Mouse (Mus musculus) neural tube, embryonic 12.5 days (tissue): ENCODE data around the gene Bhlhe23. TPM values are rescaled to one million over a fixed set of nuclear protein-coding genes. Genes with fewer than 3 reads are reported as not detected.

Experiments used
- ATAC-seq: fragments of 200-750 bp; cut with Nextera tagmentation; 2 replicates; pipeline ENCODE4 v1.8.0; 2017; ENCODE audit warnings: low read depth, mild to moderate bottlenecking, moderate TSS enrichment, moderate library complexity; ENCODE audit not compliant: low FRiP score
- H3K27ac ChIP-seq: fragments of 300-500 bp; sonication (generic); 2 replicates; pipeline ENCODE4 v1.5.1; 2016
- H3K27me3 ChIP-seq: fragments of 300-500 bp; sonication (generic); replicated peaks from 2 replicates; pipeline ENCODE4 v1.6.1; 2016; ENCODE audit warnings: mild to moderate bottlenecking
- H3K36me3 ChIP-seq: fragments of 300-500 bp; sonication (generic); 2 replicates; pipeline ENCODE4 v1.6.1; 2016; ENCODE audit warnings: mild to moderate bottlenecking
- H3K4me1 ChIP-seq: fragments of 300-500 bp; sonication (generic); 2 replicates; pipeline ENCODE4 v1.6.1; 2016
- H3K4me2 ChIP-seq: fragments of 300-500 bp; sonication (generic); replicated peaks from 2 replicates; pipeline ENCODE4 v1.6.1; 2016; ENCODE audit warnings: mild to moderate bottlenecking
- H3K4me3 ChIP-seq: fragments of 300-500 bp; sonication (generic); 2 replicates; pipeline ENCODE4 v1.5.1; 2016
- H3K9ac ChIP-seq: fragments of 300-500 bp; sonication (generic); 2 replicates; pipeline ENCODE4 v1.6.1; 2016; ENCODE audit warnings: mild to moderate bottlenecking
- H3K9me3 ChIP-seq: fragments of 300-500 bp; sonication (generic); 2 replicates; pipeline ENCODE4 v1.6.1; 2016; ENCODE audit warnings: mild to moderate bottlenecking
- WGBS: fragments of 180-500 bp; shearing (Covaris S2); methylation state at CpG from one replicate; pipeline ENCODE4 v1.1.7; 2016; 5-methylcytosine and 5-hydroxymethylcytosine counted together
- polyA plus RNA-seq: library from polyadenylated mRNA; unstranded; fragments of >200 nt; fragmentation: Nextera tagmentation; extraction: Ambion mirVana; gene quantifications from 2 replicates; pipeline ENCODE4 v1.2.1, GENCODE M21; 2016

The Bhlhe23 gene
- polyA plus RNA-seq, 1 experiment from 2014 or later = 8.2 TPM

DNA sequence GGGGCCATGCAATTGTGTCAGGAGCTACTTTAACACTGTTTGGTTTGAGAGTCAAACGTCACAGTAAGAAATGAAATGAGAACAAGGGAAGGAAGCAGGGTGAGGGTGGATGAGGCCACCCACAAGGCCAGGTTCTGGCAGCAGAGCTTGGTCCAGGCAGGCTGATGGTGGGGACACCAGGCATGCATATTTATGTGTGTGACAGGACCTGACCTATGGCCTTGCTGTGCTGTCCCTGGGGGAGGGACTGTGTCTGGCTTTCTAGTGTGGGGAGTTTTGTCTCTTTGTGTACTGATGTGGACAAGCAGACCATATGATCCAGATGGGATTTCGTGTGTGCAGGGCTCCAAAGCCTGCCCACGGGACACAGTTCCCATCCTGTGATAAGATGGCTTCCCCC is 18.9 kb upstream of the Bhlhe23 start:
- no peak overlapping the region for H3K4me2 ChIP-seq
- peaks cover 10% of the 10 kb centered on the region for H3K4me1 ChIP-seq
- no peak overlapping the region for H3K27ac ChIP-seq
- ATAC-seq = no peak
- WGBS = 52% methylated on average over 3 of the region's 3 CpGs
- no peak overlapping the region for H3K4me3 ChIP-seq
- no peak overlapping the region for H3K9ac ChIP-seq
- H3K9me3 ChIP-seq = no peaks in the 10 kb centered on the region
- no peaks in the 10 kb centered on the region for H3K27me3 ChIP-seq
- no peaks in the 10 kb centered on the region for H3K36me3 ChIP-seq

DNA sequence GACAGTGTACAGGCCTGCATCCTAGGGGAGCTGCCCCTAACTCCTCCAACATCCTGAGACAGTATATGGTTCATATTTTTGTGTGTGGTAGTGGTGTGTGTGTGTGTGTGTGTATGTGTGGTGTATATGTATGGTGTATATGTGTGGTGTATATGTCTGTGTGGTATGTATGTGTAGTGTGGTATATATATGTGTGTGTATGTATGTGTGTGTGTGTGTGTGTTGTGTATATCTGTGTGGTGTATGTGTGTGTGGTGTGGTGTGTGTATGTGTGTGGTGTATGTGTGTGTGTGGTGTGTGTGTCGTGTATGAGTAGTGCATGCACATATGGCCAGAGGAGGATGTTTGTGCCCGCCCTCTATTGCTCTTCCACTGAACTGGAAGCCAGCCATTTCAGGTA is 17.7 kb upstream of the Bhlhe23 start:
- Histone ChIP-seq H3K9me3 (no peaks in the 10 kb centered on the region), H3K27ac (no peak overlapping the region), H3K4me3 (no peak overlapping the region), H3K4me1 (peaks cover 10% of the 10 kb centered on the region), H3K27me3 (0 out of 2 replicates have a peak, but pooled peaks cover 7% of the 10 kb centered on the region), H3K36me3 (no peaks in the 10 kb centered on the region), H3K9ac (no peak overlapping the region), H3K4me2 (no peak overlapping the region)
- no peak for ATAC-seq
- WGBS = 86% methylated on average over 2 of the region's 2 CpGs

DNA sequence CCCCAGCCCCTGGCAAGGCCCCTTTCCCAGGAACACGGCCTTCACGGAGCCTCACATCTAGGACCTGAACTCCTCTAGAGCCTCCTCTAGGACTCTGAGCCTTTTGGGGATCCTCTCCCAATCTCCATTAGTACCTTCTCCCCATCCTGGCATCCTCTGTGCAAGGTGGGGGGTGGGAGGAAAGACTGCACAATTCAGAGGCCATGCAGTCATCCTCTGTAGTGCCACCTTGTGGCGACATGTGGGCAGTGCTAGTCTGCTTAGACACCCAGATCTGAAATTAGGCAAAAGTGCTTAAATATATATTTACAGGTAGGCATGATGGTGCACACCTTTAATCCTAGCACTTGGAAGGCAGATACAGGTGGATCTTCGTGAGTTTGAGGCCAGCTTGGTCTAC is 15.0 kb upstream of the Bhlhe23 start:
- Histone ChIP-seq H3K4me1 (peaks cover 10% of the 10 kb centered on the region), H3K27me3 (0 out of 2 replicates have a peak, but pooled peaks cover 9% of the 10 kb centered on the region), H3K9me3 (no peaks in the 10 kb centered on the region), H3K36me3 (no peaks in the 10 kb centered on the region), H3K4me2 (no peak overlapping the region), H3K4me3 (no peak overlapping the region), H3K9ac (no peak overlapping the region), H3K27ac (no peak overlapping the region)
- no peak for ATAC-seq
- 46% methylated on average over 4 of the region's 4 CpGs for WGBS

DNA sequence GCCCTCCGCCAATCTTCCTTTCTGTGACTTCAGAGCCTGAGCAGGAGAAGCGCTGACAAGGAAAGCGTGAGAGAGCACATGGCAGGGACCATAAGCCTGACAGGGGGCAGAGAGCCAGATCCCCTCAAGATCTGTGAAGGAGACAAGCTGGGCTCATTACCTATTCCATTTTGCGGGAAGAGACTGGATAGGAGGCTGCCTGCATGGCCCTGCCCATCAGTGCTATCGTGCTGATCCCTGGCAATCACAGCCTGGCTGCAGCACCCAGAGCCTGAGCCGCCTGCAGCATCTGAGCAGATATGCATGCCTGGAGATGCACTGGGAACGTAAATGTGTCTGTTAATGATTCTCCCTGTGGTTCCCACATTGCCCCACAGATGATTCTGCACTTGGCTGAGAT is 12.1 kb upstream of the Bhlhe23 start:
- Histone ChIP-seq H3K27me3 (0 out of 2 replicates have a peak, but pooled peaks cover 9% of the 10 kb centered on the region), H3K36me3 (no peaks in the 10 kb centered on the region), H3K9me3 (no peaks in the 10 kb centered on the region), H3K4me3 (no peak overlapping the region), H3K4me1 (no peaks in the 10 kb centered on the region), H3K4me2 (no peak overlapping the region), H3K9ac (no peak overlapping the region), H3K27ac (no peak overlapping the region)
- ATAC-seq = no peak
- WGBS = 23% methylated on average over 6 of the region's 7 CpGs

DNA sequence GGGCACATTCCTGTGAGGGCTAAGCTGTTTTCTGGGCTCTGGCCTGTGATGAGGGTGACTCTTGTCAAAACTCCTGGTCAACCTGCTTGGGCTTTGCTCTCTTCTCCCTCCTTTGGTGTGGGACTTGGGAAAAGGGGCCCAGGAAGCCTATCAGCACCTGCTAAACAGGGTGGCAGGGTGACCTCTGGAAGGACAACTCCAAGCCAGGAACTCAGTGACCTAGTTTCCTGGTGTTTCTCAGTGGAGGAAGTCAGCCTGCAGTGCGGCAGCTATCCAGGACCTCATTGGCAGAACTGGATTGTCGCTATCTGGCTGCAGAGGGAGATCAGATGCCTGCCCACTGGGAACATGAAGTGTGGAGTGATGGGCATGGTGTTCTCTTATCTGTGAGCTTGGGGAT is 11.7 kb upstream of the Bhlhe23 start:
- Histone ChIP-seq H3K36me3 (no peaks in the 10 kb centered on the region), H3K4me1 (no peaks in the 10 kb centered on the region), H3K9me3 (no peaks in the 10 kb centered on the region), H3K27ac (no peak overlapping the region), H3K27me3 (0 out of 2 replicates have a peak, but pooled peaks cover 9% of the 10 kb centered on the region), H3K4me3 (no peak overlapping the region), H3K4me2 (no peak overlapping the region), H3K9ac (no peak overlapping the region)
- WGBS = 48% methylated on average over 2 of the region's 2 CpGs
- ATAC-seq = no peak

DNA sequence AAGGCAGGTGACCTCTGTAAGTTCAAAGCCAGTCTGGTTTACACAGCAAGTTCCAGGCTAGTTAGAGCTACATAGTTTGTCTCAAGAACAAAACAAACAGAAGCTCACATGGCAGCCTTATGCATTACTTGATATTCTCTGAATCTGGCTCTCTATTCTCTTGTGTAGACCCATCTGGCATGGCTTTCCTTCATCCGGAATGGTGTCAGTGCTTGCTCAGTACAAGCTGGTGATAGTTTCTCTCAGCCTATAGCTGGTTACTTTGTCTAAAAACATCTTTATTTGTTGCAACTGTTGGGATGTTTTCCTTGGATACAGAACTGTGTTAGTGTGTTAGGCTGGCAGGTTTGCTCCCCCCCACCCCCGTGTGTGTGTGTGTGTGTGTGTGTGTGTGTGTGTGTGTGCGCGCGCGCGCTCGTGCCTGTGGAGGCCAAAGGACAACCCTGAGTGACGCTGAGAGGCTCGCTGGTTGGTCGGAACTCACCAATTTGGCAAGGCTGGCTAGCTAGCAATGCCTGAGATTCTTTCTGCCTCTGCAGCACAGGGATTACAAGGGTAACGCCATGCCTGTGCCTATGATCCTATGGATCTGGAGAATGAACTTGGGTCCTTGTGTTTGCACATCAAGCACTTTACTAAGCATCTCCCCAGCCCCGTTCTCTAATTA is 11.0 kb upstream of the Bhlhe23 start:
- Histone ChIP-seq H3K4me3 (no peak overlapping the region), H3K4me2 (no peak overlapping the region), H3K27me3 (0 out of 2 replicates have a peak, but pooled peaks cover 9% of the 10 kb centered on the region), H3K27ac (no peak overlapping the region), H3K36me3 (no peaks in the 10 kb centered on the region), H3K9ac (no peak overlapping the region), H3K4me1 (no peaks in the 10 kb centered on the region), H3K9me3 (no peaks in the 10 kb centered on the region)
- ATAC-seq = no peak
- 82% methylated on average over 13 of the region's 13 CpGs for WGBS

DNA sequence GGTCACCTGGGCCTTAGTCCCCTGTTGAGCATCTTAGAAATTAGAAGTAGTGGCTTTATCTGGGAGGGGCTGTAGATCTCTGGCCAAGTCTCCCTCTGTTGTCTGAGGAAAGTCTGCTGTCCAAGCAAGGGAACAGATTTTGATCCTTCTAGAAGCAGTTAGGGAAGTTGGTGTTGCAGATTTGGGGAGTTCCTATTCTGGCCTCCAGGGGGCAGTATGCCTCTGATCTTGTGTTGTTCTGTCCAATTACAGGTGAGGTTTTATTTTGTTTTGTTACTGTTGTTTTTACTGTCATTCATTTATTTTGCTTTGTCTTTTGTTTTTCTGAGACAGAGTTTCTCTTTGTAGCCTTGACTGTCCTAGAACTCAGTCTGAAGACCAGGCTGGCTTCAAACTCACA is 10.0 kb upstream of the Bhlhe23 start:
- Histone ChIP-seq H3K27me3 (0 out of 2 replicates have a peak, but pooled peaks cover 9% of the 10 kb centered on the region), H3K9me3 (no peaks in the 10 kb centered on the region), H3K36me3 (no peaks in the 10 kb centered on the region), H3K4me3 (no peak overlapping the region), H3K4me1 (no peaks in the 10 kb centered on the region), H3K9ac (no peak overlapping the region), H3K4me2 (no peak overlapping the region), H3K27ac (no peak overlapping the region)
- no peak for ATAC-seq

DNA sequence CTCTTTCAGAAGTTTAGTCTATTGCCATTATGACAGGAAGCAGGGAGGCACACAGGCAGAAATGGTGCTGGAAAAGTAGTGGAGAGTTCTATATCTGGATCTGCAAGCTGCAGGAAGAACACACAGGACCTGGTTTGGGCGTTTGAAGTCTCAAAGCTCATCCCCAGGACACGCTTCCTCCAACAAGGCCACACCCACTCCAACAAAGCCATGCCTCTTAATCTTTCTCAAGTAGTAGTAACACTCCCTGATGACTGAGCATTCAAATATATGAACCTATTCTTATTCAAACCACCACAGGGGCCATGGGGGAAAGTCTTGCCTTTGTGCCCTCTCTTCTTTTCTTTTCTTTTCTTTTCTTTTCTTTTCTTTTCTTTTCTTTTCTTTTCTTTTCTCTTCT is 3.6 kb upstream of the Bhlhe23 start:
- peaks cover 49% of the 10 kb centered on the region for H3K27me3 ChIP-seq
- H3K4me1 ChIP-seq = peaks cover 13% of the 10 kb centered on the region
- no peaks in the 10 kb centered on the region for H3K36me3 ChIP-seq
- no peaks in the 10 kb centered on the region for H3K9me3 ChIP-seq
- no peak overlapping the region for H3K27ac ChIP-seq
- WGBS = 9% methylated on average over 2 of the region's 2 CpGs
- no peak for ATAC-seq
- H3K4me2 ChIP-seq = no peak overlapping the region
- H3K9ac ChIP-seq = no peak overlapping the region
- no peak overlapping the region for H3K4me3 ChIP-seq

DNA sequence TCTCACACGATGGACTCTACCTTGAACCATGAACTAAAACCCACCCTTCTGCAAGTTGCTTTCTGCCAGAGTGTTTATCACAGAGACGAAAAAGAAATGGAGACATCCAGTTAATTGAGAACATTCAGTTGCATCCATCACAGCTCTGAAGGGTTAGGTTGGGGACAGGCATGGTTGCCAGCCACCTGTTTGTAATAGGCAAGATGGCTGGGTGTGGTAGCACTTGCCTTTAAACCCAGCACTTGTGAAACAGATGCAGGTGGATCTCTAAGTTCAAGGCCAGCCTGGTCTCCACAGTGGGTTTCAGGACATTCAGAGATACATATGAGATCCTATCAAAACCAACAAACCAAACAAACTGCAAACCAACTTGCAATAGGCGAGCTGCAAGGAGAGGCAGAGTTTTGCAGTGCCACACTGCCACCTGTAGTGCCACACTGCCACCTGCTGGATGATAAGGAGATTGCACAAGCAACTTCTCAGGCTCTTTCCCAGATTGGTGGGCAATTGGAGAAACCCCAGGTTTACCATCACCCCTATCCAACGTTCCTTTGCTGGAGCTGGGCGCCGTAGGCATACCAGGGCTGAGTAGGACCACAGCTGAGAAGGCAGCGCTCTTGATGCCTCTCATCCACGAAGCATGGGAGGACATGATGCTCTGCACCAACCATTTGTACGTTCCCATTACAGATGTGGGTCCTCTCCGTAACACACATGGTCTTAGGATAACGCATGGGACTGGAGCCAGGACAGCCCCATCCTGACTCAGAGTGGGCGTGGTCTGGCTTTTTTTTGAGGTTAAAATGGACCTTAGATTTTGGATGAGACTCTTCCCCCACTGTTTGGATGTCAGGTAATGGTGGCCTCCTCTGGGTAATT is 2.8 kb upstream of the Bhlhe23 start:
- 22% methylated on average over 12 of the region's 12 CpGs for WGBS
- H3K4me2 ChIP-seq = no peak overlapping the region
- peak; percentile 41; the same call in 1 of the 2 replicates for ATAC-seq
- H3K4me1 ChIP-seq = peaks cover 13% of the 10 kb centered on the region
- H3K9ac ChIP-seq = no peak overlapping the region
- no peak overlapping the region for H3K27ac ChIP-seq
- no peak overlapping the region for H3K4me3 ChIP-seq
- H3K36me3 ChIP-seq = no peaks in the 10 kb centered on the region
- H3K9me3 ChIP-seq = no peaks in the 10 kb centered on the region
- peaks cover 55% of the 10 kb centered on the region for H3K27me3 ChIP-seq

DNA sequence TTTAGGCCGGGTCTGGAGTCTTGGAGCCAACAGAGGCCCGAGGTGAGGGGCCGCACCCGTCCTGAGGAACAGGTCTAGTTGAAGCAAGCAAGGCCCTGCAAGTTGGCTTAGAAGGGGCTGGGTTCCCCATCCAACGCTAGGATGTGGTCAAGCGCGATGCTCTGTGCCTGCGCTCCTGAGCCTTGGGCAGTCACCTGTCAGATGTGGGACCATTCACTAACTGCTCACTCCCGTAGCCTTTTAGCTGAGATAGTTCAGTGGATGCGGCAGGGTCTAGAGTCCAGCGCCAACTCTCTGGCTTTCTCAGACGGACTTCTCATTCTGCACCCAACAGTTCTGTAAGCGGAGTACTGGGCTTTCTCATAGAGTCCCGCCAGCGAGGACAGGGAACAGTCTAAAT is 1.1 kb downstream of the Bhlhe23 start:
- ATAC-seq = no peak
- WGBS = 3% methylated on average over 15 of the region's 15 CpGs
- Histone ChIP-seq H3K9ac (no peak overlapping the region), H3K9me3 (no peaks in the 10 kb centered on the region), H3K27me3 (peaks cover 89% of the 10 kb centered on the region), H3K4me2 (peak overlapping the region; percentile 56), H3K4me1 (peaks cover 13% of the 10 kb centered on the region), H3K4me3 (peak overlapping the region; percentile 31), H3K36me3 (no peaks in the 10 kb centered on the region), H3K27ac (no peak overlapping the region)

DNA sequence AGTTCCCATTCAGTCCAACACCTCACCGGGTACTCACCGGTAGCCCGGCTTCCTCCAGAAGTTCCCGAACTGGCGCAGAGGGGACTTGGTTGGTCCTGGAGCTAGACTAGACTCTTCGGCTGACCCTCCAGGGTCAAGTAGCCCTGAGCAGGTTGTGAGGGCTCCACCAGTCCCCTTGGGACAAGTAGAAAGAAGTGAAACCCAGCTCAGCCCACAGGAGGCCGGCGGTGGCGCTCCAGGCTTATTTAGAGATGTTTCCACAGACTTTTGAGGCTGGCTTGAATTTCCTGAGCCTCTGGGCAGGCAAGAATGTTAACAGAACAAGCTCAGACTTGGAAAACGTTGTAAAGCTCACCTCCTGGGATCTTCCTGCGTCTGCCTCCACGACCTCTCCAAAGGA is 1.5 kb downstream of the Bhlhe23 start:
- peaks cover 13% of the 10 kb centered on the region for H3K4me1 ChIP-seq
- H3K27ac ChIP-seq = no peak overlapping the region
- 1% methylated on average over 12 of the region's 12 CpGs for WGBS
- no peaks in the 10 kb centered on the region for H3K9me3 ChIP-seq
- no peaks in the 10 kb centered on the region for H3K36me3 ChIP-seq
- peaks cover 87% of the 10 kb centered on the region for H3K27me3 ChIP-seq
- H3K4me2 ChIP-seq = peak overlapping the region; percentile 56; the same call in 1 of the 2 replicates
- H3K9ac ChIP-seq = no peak overlapping the region
- 0 out of 2 replicates have a peak overlapping the region, but pooled peaks have one; percentile 31 for H3K4me3 ChIP-seq
- no peak for ATAC-seq

DNA sequence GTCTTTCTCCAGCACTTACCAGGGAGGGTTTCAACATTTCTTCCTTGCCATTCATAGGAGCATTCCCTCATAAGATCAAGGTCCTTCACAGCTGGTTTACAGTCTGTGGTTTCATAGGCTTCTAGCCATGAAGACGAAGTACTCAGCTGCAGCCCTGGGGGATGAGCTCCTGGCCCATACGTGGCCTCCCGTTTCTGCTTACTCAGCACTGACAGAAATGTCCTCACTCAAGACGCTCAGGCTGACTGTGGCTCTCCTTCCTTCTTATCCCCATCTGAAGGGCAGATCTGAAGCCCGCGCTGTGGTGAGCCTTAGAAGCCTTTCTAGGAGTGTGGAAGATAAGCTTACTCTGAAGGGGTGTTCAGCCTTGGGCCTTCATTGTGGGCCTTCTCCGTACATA is 11.0 kb downstream of the Bhlhe23 start:
- ATAC-seq = no peak
- WGBS = 76% methylated on average over 7 of the region's 7 CpGs

More for the DNA sequence above, 11.0 kb downstream of the Bhlhe23 start:
- H3K4me3 ChIP-seq = no peak overlapping the region
- peaks cover 13% of the 10 kb centered on the region; the same call in 1 of the 2 replicates for H3K27me3 ChIP-seq
- no peaks in the 10 kb centered on the region for H3K9me3 ChIP-seq
- H3K27ac ChIP-seq = no peak overlapping the region
- no peaks in the 10 kb centered on the region for H3K36me3 ChIP-seq
- H3K4me2 ChIP-seq = no peak overlapping the region
- no peaks in the 10 kb centered on the region for H3K4me1 ChIP-seq
- no peak overlapping the region for H3K9ac ChIP-seq
